Mouse (Mus musculus) C2C12 (cell line): Measurements from ENCODE around the gene Mlana. TPM values are rescaled to one million over a fixed set of nuclear protein-coding genes. Genes with fewer than 3 reads are reported as not detected.

Experiments
- H3K27me3 ChIP-seq: one replicate; pipeline ENCODE4 v1.6.1; 2011; ENCODE audit not compliant: control insufficient read depth, insufficient read depth, insufficient read length
- H3K36me3 ChIP-seq: one replicate; pipeline ENCODE4 v1.6.1; 2011; ENCODE audit not compliant: control insufficient read depth, insufficient read depth
- H3K4me3 ChIP-seq: one replicate; pipeline ENCODE4 v1.5.1; 2011; ENCODE audit warnings: mild to moderate bottlenecking, control low read depth; ENCODE audit not compliant: poor library complexity, insufficient read depth, severe bottlenecking
- H3K79me2 ChIP-seq: one replicate; pipeline ENCODE4 v1.6.1; 2011; ENCODE audit not compliant: control insufficient read depth, insufficient read depth
- H3K79me3 ChIP-seq: one replicate; pipeline ENCODE4 v1.6.1; 2011; ENCODE audit warnings: low read depth, control low read depth
- H3ac ChIP-seq: one replicate; pipeline ENCODE3; 2011; ENCODE audit warnings: low read depth; ENCODE audit not compliant: control insufficient read depth, insufficient read length
- CEBPB ChIP-seq: IDR thresholded peaks from one replicate; pipeline ENCODE4 v1.6.1; 2011; ENCODE audit warnings: low read depth, mild to moderate bottlenecking, control low read depth, moderate library complexity
- CTCF ChIP-seq: IDR thresholded peaks from one replicate; pipeline ENCODE4 v1.5.1; 2011; ENCODE audit not compliant: control insufficient read depth, insufficient read depth, insufficient read length
- FOSL1 ChIP-seq: IDR thresholded peaks from one replicate; pipeline ENCODE4 v1.8.0; 2011; ENCODE audit warnings: mild to moderate bottlenecking, low read length; ENCODE audit not compliant: poor library complexity, insufficient read depth, severe bottlenecking
- MAX ChIP-seq: IDR thresholded peaks from one replicate; pipeline ENCODE4 v1.6.1; 2011; ENCODE audit warnings: mild to moderate bottlenecking, control low read depth
- MYOD1 ChIP-seq: IDR thresholded peaks from one replicate; pipeline ENCODE4 v1.6.1; 2011; ENCODE audit warnings: low read depth; ENCODE audit not compliant: control insufficient read depth, insufficient read length
- MYOG ChIP-seq: IDR thresholded peaks from one replicate; pipeline ENCODE4 v1.6.1; 2011; ENCODE audit not compliant: control insufficient read depth, insufficient read length; ENCODE audit errors: extremely low read depth
- USF1 ChIP-seq: IDR thresholded peaks from one replicate; pipeline ENCODE4 v1.6.1; 2011; ENCODE audit warnings: low read depth, mild to moderate bottlenecking, control low read depth, moderate library complexity
- polyA plus RNA-seq: library from polyadenylated mRNA; unstranded; fragments of >200 nt; fragmentation: generic; extraction: Trizol; gene quantifications from one replicate; pipeline ENCODE4 v1.2.1, GENCODE M21; 2012; ENCODE audit warnings: missing spikeins

Gene Mlana
- polyA plus RNA-seq, 1 experiment: not detected

DNA sequence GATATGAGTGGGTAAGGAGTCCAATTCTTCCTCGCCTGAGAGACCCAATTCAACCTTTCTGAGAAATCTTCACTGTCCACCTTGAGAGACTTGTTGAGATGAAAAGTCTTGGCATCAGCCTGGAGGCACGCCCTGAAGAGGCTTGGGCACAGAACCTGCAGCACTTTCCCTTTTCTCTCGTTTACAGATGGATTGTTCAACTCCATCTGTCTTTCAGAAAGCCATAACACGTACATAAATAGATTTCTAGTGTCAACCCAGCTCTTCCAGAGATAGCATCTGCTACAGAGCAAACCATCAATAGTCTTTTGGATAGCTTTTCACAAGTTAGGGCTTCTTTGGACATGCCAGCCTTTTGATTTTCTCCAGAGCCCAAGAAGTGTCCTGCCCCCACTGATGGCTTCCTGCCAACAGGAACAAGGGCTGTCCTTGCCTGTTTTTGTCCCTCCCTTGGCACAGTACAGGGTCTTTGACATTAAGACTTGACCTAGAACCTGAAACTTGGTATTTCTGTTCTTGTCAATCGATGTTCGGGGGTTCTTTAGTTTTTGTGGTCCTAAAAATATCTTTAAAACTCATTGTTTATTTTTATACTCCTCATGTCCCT is 35.5 kb upstream of the Mlana start:
- TF ChIP-seq MAX: no peak
- no peak for TF ChIP-seq CTCF
- TF ChIP-seq CEBPB: no peak
- TF ChIP-seq MYOD1: no peak
- no peak for TF ChIP-seq FOSL1
- no peak for TF ChIP-seq USF1
- no peak for TF ChIP-seq MYOG
- Histone ChIP-seq H3ac (no peak overlapping the region), H3K27me3 (no peaks in the 10 kb centered on the region), H3K79me3 (no peaks in the 10 kb centered on the region), H3K79me2 (no peaks in the 10 kb centered on the region), H3K4me3 (no peak overlapping the region), H3K36me3 (no peaks in the 10 kb centered on the region)

DNA sequence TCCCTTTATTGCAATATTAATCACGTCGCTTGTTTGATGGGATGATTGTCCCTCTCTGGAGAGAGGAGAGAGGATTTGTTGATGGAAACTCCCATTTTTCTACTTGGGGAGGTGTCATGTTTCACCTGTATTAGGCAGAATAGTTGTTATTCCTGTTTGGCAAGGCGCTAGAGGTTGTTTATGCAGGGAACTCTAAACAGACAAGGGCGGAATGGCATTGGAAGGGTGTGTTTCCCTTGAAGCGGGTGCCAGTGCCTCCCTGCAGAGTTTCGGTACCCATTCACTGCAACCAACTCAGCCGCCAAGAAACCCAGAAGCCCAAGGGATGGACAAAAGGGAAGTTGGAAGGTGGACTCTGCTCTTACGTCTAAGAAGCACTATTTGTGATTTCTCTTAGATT is 33.8 kb upstream of the Mlana start:
- no peak overlapping the region for H3ac ChIP-seq
- no peaks in the 10 kb centered on the region for H3K79me3 ChIP-seq
- no peaks in the 10 kb centered on the region for H3K36me3 ChIP-seq
- no peaks in the 10 kb centered on the region for H3K27me3 ChIP-seq
- no peaks in the 10 kb centered on the region for H3K79me2 ChIP-seq
- H3K4me3 ChIP-seq: no peak overlapping the region
- TF ChIP-seq MAX: no peak
- TF ChIP-seq FOSL1: no peak
- TF ChIP-seq CTCF: no peak
- no peak for TF ChIP-seq MYOG
- TF ChIP-seq CEBPB: no peak
- no peak for TF ChIP-seq MYOD1
- TF ChIP-seq USF1: no peak

DNA sequence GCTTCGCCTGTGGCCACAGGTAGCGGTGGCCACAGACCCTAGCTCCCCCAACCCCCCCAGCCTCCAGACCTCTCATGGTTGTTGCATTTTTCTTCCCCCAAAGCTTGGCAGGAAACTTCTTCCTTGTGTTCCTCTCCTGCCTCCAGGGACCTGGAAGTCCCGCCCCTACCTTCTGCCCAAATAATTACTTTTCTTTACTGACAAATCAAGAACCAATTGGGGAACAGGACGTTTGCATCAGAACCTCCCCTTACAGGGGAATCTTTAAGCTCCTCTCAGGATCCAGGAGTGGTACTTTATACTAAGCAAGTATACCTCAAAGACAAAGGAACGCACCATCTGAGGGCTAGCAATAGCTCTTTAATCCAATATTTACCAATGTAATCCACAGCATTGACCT is 32.7 kb upstream of the Mlana start:
- Histone ChIP-seq H3K79me2 (no peaks in the 10 kb centered on the region), H3ac (no peak overlapping the region), H3K79me3 (no peaks in the 10 kb centered on the region), H3K27me3 (no peaks in the 10 kb centered on the region), H3K4me3 (no peak overlapping the region), H3K36me3 (no peaks in the 10 kb centered on the region)
- TF ChIP-seq MYOG (no peak), CEBPB (no peak), CTCF (no peak), FOSL1 (no peak), MYOD1 (no peak), MAX (no peak), USF1 (no peak)

DNA sequence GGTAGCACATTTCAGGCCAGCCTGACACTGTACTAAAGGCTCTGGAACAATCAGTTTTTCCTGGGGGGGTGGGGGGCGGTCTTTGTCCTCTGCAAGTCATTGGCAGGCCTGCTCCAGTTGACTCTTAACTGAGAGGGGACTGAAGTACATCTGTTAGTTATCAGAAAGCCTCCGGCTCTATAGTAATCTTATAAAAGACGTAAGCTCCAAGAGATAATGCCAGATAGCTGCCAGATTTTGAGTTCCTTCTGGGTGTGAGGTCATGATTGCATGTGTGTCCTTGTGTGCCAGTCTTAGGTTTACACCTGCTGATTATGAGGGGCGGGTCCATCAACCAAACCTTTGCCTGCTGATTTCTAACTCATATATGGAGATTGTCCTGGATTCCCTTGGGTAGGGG is 31.5 kb upstream of the Mlana start:
- H3K4me3 ChIP-seq: no peak overlapping the region
- no peaks in the 10 kb centered on the region for H3K79me2 ChIP-seq
- no peak overlapping the region for H3ac ChIP-seq
- no peaks in the 10 kb centered on the region for H3K79me3 ChIP-seq
- TF ChIP-seq FOSL1 (no peak), MYOD1 (no peak), CEBPB (no peak), MAX (no peak), USF1 (no peak), MYOG (no peak), CTCF (no peak)
- no peaks in the 10 kb centered on the region for H3K36me3 ChIP-seq
- no peaks in the 10 kb centered on the region for H3K27me3 ChIP-seq

DNA sequence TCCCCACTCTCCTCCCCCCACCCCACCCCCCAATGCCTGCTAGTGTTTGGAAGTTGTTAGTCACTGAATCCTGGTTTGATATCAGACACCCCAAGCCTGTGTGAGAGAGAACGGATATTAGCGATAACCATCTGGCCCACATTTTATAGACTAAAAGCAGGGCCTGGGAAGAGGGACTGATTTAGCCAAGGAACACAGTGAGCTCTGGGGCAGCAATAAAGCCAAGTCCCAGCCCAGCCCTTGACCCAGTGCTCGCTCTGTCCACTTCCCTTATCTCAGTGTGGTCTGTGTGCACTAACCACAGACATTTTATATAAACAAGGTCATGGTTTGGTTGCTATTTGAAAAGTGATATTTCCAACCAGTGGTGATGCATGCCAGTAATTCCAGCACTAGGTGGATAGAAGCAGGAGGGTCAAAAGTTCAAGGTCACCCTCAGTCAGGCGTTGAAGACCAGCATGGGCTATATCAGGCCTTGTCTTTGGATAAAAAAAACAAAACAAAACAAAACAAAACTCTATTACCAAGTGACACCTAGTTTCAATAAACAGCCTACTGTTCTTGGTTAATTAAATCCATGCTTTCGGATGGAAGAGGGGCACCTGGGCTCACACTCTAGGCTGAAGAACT is 30.5 kb upstream of the Mlana start:
- H3K4me3 ChIP-seq: no peak overlapping the region
- H3K27me3 ChIP-seq: no peaks in the 10 kb centered on the region
- no peaks in the 10 kb centered on the region for H3K79me2 ChIP-seq
- no peaks in the 10 kb centered on the region for H3K79me3 ChIP-seq
- TF ChIP-seq MYOD1 (peak; percentile 28), MYOG (no peak)
- no peaks in the 10 kb centered on the region for H3K36me3 ChIP-seq
- no peak overlapping the region for H3ac ChIP-seq

DNA sequence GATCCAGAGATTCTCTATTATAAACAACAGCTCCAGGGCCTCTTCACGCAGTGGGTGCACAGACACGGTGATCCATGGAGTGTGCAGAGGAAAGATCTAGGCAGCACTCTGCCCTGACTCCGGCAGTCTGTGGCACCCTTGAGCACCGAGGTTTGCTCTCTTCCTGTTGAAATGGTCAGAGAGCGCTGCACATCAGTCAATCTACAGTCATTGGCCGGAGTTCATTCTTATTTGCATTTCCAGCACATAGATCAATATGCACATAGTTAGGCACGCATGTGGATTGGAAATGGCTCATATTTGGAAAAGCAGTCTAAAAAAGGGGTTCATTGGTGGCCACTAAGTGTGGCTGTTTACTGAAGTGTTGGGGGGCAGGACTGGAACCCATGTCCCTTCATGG is 29.5 kb upstream of the Mlana start:
- TF ChIP-seq MYOG (no peak), MYOD1 (no peak), FOSL1 (no peak), CTCF (no peak), USF1 (no peak), MAX (no peak), CEBPB (no peak)
- no peaks in the 10 kb centered on the region for H3K79me3 ChIP-seq
- no peak overlapping the region for H3ac ChIP-seq
- no peaks in the 10 kb centered on the region for H3K36me3 ChIP-seq
- no peak overlapping the region for H3K4me3 ChIP-seq
- H3K27me3 ChIP-seq: no peaks in the 10 kb centered on the region
- no peaks in the 10 kb centered on the region for H3K79me2 ChIP-seq
